In the genomic region with DNA sequence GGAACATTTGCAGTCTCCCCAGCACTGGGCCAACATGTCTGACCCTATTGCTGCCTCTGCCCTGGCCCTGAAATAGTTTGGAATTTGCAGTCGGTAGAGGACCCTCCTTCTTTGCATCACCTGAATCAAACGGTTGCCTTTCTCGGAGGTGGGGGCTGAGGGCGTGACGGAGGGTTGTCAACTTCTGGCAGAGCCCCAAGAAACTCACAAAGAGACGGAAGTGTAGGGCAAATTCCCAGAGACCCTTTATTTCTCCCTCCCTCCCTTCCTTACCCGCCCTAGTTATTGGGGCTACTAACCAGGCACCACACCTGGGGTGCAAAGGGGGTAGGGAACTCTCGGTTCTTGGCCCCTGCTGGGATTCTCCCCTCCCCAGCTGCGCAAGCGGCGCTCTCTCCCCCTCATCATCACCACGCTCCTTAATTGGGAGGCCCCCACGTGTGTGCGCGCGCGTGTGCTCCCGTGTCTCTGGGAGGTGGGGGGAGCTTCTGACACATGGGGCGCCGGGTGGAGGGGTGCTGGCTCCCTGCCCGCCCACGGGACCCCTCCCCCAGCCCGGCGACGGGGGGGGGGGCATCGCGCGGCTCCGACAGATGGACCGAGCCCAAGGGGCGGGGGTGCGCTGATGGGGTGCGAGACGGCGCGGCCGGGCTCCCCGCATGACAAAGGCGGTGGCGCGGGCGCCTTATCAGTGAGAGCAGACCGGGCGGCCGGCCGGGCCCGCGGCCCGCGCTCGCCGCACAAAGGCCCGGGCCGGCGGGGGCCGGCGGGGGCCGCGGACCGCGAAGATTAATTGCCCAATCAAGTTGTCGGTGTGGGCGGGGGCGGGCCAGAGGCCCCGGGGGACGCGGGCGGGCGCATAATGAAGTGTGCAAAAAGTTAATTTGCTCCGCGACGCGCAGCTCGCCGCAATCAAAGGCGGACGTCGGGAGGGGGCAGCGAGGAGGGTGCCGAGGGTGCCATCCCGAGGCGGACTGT, we compare ENCODE assay signal across 8 mouse cellular contexts. TPM values are rescaled to one million over a fixed set of nuclear protein-coding genes. Genes with fewer than 3 reads are reported as not detected.
DNase-seq lines count a peak whose midpoint lies in the region; ATAC-seq and TF ChIP-seq lines count a peak whose summit lies in the region.

No protein-coding gene starts in this region.

- no peak overlapping the region for H3K27ac ChIP-seq in kidney, embryonic 16.5 days (ENCODE audit: low read length)
- no peak overlapping the region for H3K27ac ChIP-seq in heart, embryonic 16.5 days (ENCODE audit: low read length)

- under 1% methylated on average over 56 of the region's 82 CpGs for WGBS in kidney, embryonic 16.5 days
- 1% methylated on average over 55 of the region's 82 CpGs for WGBS in heart, embryonic 16.5 days

- intact Hi-C loops in gastrocnemius, postnatal 36 days (cut with DNase I): no loop called here

- no peaks in the 10 kb centered on the region; the same call in 1 of the 2 replicates for H3K9me3 ChIP-seq in kidney, embryonic 16.5 days (ENCODE audit: low read length)
- no peaks in the 10 kb centered on the region for H3K9me3 ChIP-seq in heart, embryonic 16.5 days (replicated peaks; ENCODE audit: control insufficient read depth, low read length)

- H3K4me3 ChIP-seq in kidney, embryonic 16.5 days (ENCODE audit: low read length): peak overlapping the region; percentile 54
- H3K4me3 ChIP-seq in heart, embryonic 16.5 days (ENCODE audit: low read length): peak overlapping the region; percentile 58

- TF ChIP-seq POLR2A in brain, embryonic 14.5 days (IDR thresholded peaks at IDR 0.05; ENCODE audit: borderline replicate concordance, extremely low read depth, insufficient read depth, insufficient read length, poor library complexity, severe bottlenecking): no peak

- H3K4me1 ChIP-seq in kidney, embryonic 16.5 days (ENCODE audit: insufficient read depth, low read length): peaks cover 18% of the 10 kb centered on the region
- H3K4me1 ChIP-seq in heart, embryonic 16.5 days (ENCODE audit: control insufficient read depth, insufficient read depth, low read length): peaks cover 15% of the 10 kb centered on the region

- peak overlapping the region; percentile 93 for H3K4me2 ChIP-seq in kidney, embryonic 16.5 days (replicated peaks; ENCODE audit: low read depth, low read length)
- peak overlapping the region; percentile 93 for H3K4me2 ChIP-seq in heart, embryonic 16.5 days (ENCODE audit: low read depth, low read length)

- peak overlapping the region; percentile 61 for H3K9ac ChIP-seq in kidney, embryonic 16.5 days (replicated peaks; ENCODE audit: low read length)
- H3K9ac ChIP-seq in heart, embryonic 16.5 days (ENCODE audit: low read length): peak overlapping the region; percentile 42

- no peak for DNase-seq in kidney, adult 11 months
- DNase-seq in brain, embryonic 14.5 days (ENCODE audit: low read depth): peak; percentile 88
- no peak for DNase-seq in urinary bladder, postnatal 10 days (ENCODE audit: low spot score)
- no peak for DNase-seq in frontal cortex, postnatal 10 days (ENCODE audit: low spot score in 2 of 2)
- DNase-seq in gastrocnemius, postnatal 36 days: no peak

- ATAC-seq in kidney, embryonic 16.5 days (ENCODE audit: low FRiP score, low TSS enrichment): peak; percentile 33; the same call in 1 of the 2 replicates
- ATAC-seq in heart, embryonic 16.5 days (replicated peaks; ENCODE audit: extremely low read depth, insufficient read depth, low FRiP score): no peak
- ATAC-seq in megakaryocyte progenitor cell, adult 5-6 weeks (replicated peaks; ENCODE audit: poor library complexity): peak; percentile 15; the same call in 1 of the 2 replicates

- peaks cover 59% of the 10 kb centered on the region for H3K27me3 ChIP-seq in kidney, embryonic 16.5 days (ENCODE audit: insufficient read depth, low read length)
- peaks cover 71% of the 10 kb centered on the region for H3K27me3 ChIP-seq in heart, embryonic 16.5 days (ENCODE audit: control insufficient read depth, insufficient read depth, low read length)

- TF ChIP-seq CTCF in brain, embryonic 14.5 days (IDR thresholded peaks at IDR 0.05; ENCODE audit: borderline replicate concordance, extremely low read depth, insufficient read depth, insufficient read length): no peak

- H3K36me3 ChIP-seq in kidney, embryonic 16.5 days (ENCODE audit: insufficient read depth, low read length): no peaks in the 10 kb centered on the region
- no peaks in the 10 kb centered on the region for H3K36me3 ChIP-seq in heart, embryonic 16.5 days (ENCODE audit: control insufficient read depth, insufficient read depth)

RNA-seq across cellular contexts. Expression of gene Scrt2, which starts 33.0 kb away (rescaled TPM):
- polyA plus RNA-seq in kidney, embryonic 16.5 days (2015; fragmentation: Nextera tagmentation; extraction: Ambion mirVana): not detected in 2 replicates
- polyA plus RNA-seq in brain, embryonic 14.5 days (2012; rRNA removed): 66.5 and 88.8 TPM in 2 replicates
- not detected in 2 replicates for polyA plus RNA-seq in heart, embryonic 16.5 days (2015; fragmentation: Nextera tagmentation; extraction: Ambion mirVana)
- not detected in 2 replicates for total RNA-seq in megakaryocyte progenitor cell, adult 5-6 weeks (2015)
- not detected in 2 replicates for total RNA-seq in megakaryocyte progenitor cell, adult 5-6 weeks (2017)
- not detected for total RNA-seq in gastrocnemius, postnatal 36 days (2021)

RNA-seq across cellular contexts. Expression of gene Slc52a3, which starts 52.0 kb away (rescaled TPM):
- 25.2 and 28.2 TPM in 2 replicates for polyA plus RNA-seq in kidney, embryonic 16.5 days (2015; fragmentation: Nextera tagmentation; extraction: Ambion mirVana)
- polyA plus RNA-seq in brain, embryonic 14.5 days (2012; rRNA removed): 0.95 and 1.4 TPM in 2 replicates
- 1.1 TPM in 2 replicates for polyA plus RNA-seq in heart, embryonic 16.5 days (2015; fragmentation: Nextera tagmentation; extraction: Ambion mirVana)
- total RNA-seq in megakaryocyte progenitor cell, adult 5-6 weeks (2015): 0.22 TPM in 1 of 2 replicates, not detected in the other
- total RNA-seq in megakaryocyte progenitor cell, adult 5-6 weeks (2017): 0.12 TPM in 1 of 2 replicates, not detected in the other
- total RNA-seq in gastrocnemius, postnatal 36 days (2021): under 1 TPM; 0.36 to 0.91 TPM

RNA-seq across cellular contexts. Expression of gene Srxn1, which starts 57.0 kb away (rescaled TPM):
- polyA plus RNA-seq in kidney, embryonic 16.5 days (2015; fragmentation: Nextera tagmentation; extraction: Ambion mirVana): 16.1 and 17.9 TPM in 2 replicates
- polyA plus RNA-seq in brain, embryonic 14.5 days (2012; rRNA removed): 17.9 and 18.5 TPM in 2 replicates
- 7.6 and 10.3 TPM in 2 replicates for polyA plus RNA-seq in heart, embryonic 16.5 days (2015; fragmentation: Nextera tagmentation; extraction: Ambion mirVana)
- total RNA-seq in megakaryocyte progenitor cell, adult 5-6 weeks (2015): 1.2 and 1.3 TPM in 2 replicates
- 2.2 and 12.2 TPM in 2 replicates for total RNA-seq in megakaryocyte progenitor cell, adult 5-6 weeks (2017)
- total RNA-seq in gastrocnemius, postnatal 36 days (2021): 10 to 100 TPM; 21.3 to 21.5 TPM

Comparison
In these comparisons a context has a peak if more than half of its experiments do, and no peak if none do; other contexts are left out.
1. RNA of gene Scrt2, which starts 33.0 kb away (polyA plus RNA-seq): 66.5 to 88.8 TPM in brain, embryonic 14.5 days; not detected in kidney, embryonic 16.5 days and not detected in heart, embryonic 16.5 days; every median in the first group is over 10 times any median in the second.
2. RNA of gene Slc52a3, which starts 52.0 kb away (polyA plus RNA-seq): 25.2 to 28.2 TPM in kidney, embryonic 16.5 days; 0.95 to 1.4 TPM in brain, embryonic 14.5 days and 1.1 TPM in heart, embryonic 16.5 days; every median in the first group is over 10 times any median in the second.